Mouse (Mus musculus) intestine, embryonic 14.5 days (tissue): ENCODE data around the gene Itprip. TPM values are rescaled to one million over a fixed set of nuclear protein-coding genes. Genes with fewer than 3 reads are reported as not detected.
"Not testable (repeated sequence)": the region's sequence is repeated elsewhere in the genome, so short reads cannot be mapped to it uniquely, and the experiment has no call there.

Experiments
- ATAC-seq: fragments of 200-750 bp; cut with Nextera tagmentation; replicated peaks from 2 replicates; pipeline ENCODE4 v1.8.0; 2017; ENCODE audit warnings: low read depth, moderate number of reproducible peaks, moderate TSS enrichment, moderate library complexity; ENCODE audit not compliant: low FRiP score, low TSS enrichment
- DNase-seq: peaks from one replicate; pipeline ENCODE4 v3.0.0-alpha.2; 2018; ENCODE audit warnings: low spot score
- H3K27ac ChIP-seq: fragments of 300-500 bp; sonication (generic); 2 replicates; pipeline ENCODE4 v1.5.1; 2014; ENCODE audit warnings: low read depth, mild to moderate bottlenecking, control low read depth
- H3K27me3 ChIP-seq: fragments of 300-500 bp; sonication (generic); replicated peaks from 2 replicates; pipeline ENCODE4 v1.6.1; 2014; ENCODE audit warnings: low read length, control low read depth; ENCODE audit not compliant: control insufficient read depth, insufficient read depth
- H3K36me3 ChIP-seq: fragments of 300-500 bp; sonication (generic); 2 replicates; pipeline ENCODE4 v1.6.1; 2014; ENCODE audit warnings: low read length, control low read depth; ENCODE audit not compliant: control insufficient read depth, insufficient read depth
- H3K4me1 ChIP-seq: fragments of 300-500 bp; sonication (generic); replicated peaks from 2 replicates; pipeline ENCODE4 v1.6.1; 2014; ENCODE audit warnings: low read length, control low read depth, mixed read lengths; ENCODE audit not compliant: control insufficient read depth, insufficient read depth
- H3K4me2 ChIP-seq: fragments of 300-500 bp; sonication (generic); 2 replicates; pipeline ENCODE4 v1.6.1; 2014; ENCODE audit warnings: low read length
- H3K4me3 ChIP-seq: fragments of 300-500 bp; sonication (generic); 2 replicates; pipeline ENCODE4 v1.5.1; 2014; ENCODE audit warnings: low read depth, low read length, control low read depth, mixed read lengths
- H3K9ac ChIP-seq: fragments of 300-500 bp; sonication (generic); 2 replicates; pipeline ENCODE4 v1.6.1; 2014; ENCODE audit warnings: mild to moderate bottlenecking, low read length
- H3K9me3 ChIP-seq: fragments of 300-500 bp; sonication (generic); 2 replicates; pipeline ENCODE4 v1.6.1; 2016; ENCODE audit warnings: low read length, control low read depth; ENCODE audit not compliant: control insufficient read depth
- WGBS: fragments of 180-500 bp; shearing (Covaris S2); extraction: QIAGEN DNeasy Blood & Tissue Kit; methylation state at CpG from one replicate; pipeline ENCODE4 v1.1.7; 2014; 5-methylcytosine and 5-hydroxymethylcytosine counted together
- polyA plus RNA-seq: library from polyadenylated mRNA; unstranded; fragments of >200 nt; fragmentation: Nextera tagmentation; extraction: Ambion mirVana; gene quantifications from 2 replicates; pipeline ENCODE4 v1.2.1, GENCODE M21; 2014

Gene Itprip
- polyA plus RNA-seq, 1 experiment from 2014 or later = 9.9 TPM

DNA sequence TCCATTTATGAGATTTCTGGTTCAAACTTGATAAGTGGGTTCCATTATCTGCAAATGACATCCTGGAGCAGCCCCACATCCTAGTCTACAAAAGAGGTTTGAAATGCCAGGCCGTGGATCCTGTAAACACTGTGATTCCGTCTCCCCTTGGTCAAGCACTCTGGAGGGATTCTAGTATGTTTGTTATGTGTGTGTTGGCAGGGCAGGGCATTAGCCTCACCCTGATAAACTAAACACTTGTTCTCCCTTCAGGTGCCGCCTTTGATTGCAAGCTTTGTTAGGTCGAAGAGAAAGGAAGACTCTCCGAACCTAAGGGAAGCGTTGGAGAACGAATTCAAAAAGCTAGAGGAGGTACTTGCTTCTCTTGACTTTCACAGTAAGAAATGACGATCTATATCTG lies 59.9 kb downstream of the Itprip start:
- Histone ChIP-seq H3K36me3 (peaks cover 39% of the 10 kb centered on the region), H3K9ac (no peak overlapping the region), H3K4me1 (0 out of 2 replicates have a peak, but pooled peaks cover 3% of the 10 kb centered on the region), H3K4me3 (no peak overlapping the region), H3K27me3 (no peaks in the 10 kb centered on the region), H3K9me3 (no peaks in the 10 kb centered on the region), H3K27ac (no peak overlapping the region), H3K4me2 (no peak overlapping the region)
- no peak for ATAC-seq
- no peak for DNase-seq
- WGBS = 80% methylated on average over 8 of the region's 8 CpGs

GRCm38 (mm10) chr19:47857957-47858942 lies 60.8 kb downstream of the Itprip start:
- Histone ChIP-seq H3K36me3 (peaks cover 35% of the 10 kb centered on the region), H3K4me3 (no peak overlapping the region), H3K27ac (no peak overlapping the region), H3K9me3 (no peaks in the 10 kb centered on the region), H3K4me2 (no peak overlapping the region), H3K9ac (no peak overlapping the region), H3K27me3 (no peaks in the 10 kb centered on the region), H3K4me1 (0 out of 2 replicates have a peak, but pooled peaks cover 6% of the 10 kb centered on the region)
- 87% methylated on average over 18 of the region's 18 CpGs for WGBS
- DNase-seq (no peak), ATAC-seq (no peak)

GRCm38 (mm10) chr19:47854796-47855783 lies 64.0 kb downstream of the Itprip start, which contains the start of gene Gsto1:
Gene Gsto1 (plus strand): TSS chr19:47854970.
- Histone ChIP-seq H3K4me3 (peak within 1 kb of the TSS; percentile 66), H3K4me1 (0 out of 2 replicates have a peak, but pooled peaks cover 6% of the 10 kb centered on the region), H3K27ac (peak within 1 kb of the TSS; percentile 73), H3K36me3 (peaks cover 23% of the 10 kb centered on the region; the same call in 1 of the 2 replicates), H3K27me3 (no peaks in the 10 kb centered on the region), H3K9ac (peak within 1 kb of the TSS; percentile 79), H3K4me2 (peak within 1 kb of the TSS; percentile 81), H3K9me3 (no peaks in the 10 kb centered on the region)
- WGBS = under 1% methylated on average over 59 of the region's 60 CpGs
- ATAC-seq = peak; percentile 95
- peak; percentile 95 for DNase-seq

DNA sequence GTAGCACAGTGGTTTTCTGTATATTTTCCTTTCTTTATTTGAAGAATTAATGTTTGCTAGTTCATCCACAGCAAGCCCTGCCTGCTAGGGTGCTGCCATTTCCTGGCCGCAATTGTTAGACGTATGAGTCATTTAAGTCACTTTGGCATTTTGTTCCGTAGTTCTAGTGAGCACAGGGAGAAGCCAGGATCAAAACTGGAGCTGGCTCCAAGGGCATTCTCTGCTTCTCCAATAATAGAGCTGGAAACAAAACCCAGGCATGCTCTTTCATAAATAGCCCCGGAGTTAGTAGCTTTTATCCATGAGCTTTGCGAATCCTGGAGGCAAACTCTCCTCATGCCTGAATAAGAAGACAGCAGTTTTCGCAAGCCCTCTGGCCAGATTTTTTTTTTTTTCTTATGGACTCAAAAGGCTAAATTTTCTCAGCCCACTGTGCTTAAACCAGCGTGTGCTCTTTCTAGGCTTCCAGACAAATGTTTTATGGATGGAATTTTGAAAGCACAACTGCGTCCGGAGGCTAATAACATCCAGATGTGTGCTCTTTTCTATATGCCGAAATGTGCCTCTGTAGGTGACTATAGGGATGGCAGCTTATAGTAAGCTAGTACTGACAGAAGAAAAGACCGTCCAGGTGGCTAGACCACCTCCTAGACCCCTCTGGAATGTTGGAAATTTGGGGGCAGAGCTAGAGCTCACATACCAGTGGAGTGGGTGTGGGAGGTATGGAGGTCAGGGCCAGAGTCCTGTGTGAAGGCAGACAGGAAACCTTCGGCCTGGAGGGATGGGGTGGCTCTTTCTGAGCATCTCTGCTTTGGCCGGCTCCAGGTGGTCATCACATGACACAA lies 64.9 kb downstream of the Itprip start:
- ATAC-seq (peak; percentile 77), DNase-seq (no peak)
- WGBS = 15% methylated on average over 13 of the region's 13 CpGs
- H3K4me1 ChIP-seq = 0 out of 2 replicates have a peak, but pooled peaks cover 6% of the 10 kb centered on the region
- peaks cover 14% of the 10 kb centered on the region; the same call in 1 of the 2 replicates for H3K36me3 ChIP-seq
- no peak overlapping the region for H3K9ac ChIP-seq
- no peaks in the 10 kb centered on the region for H3K9me3 ChIP-seq
- H3K4me3 ChIP-seq = peak overlapping the region; percentile 66
- peak overlapping the region; percentile 81 for H3K4me2 ChIP-seq
- H3K27me3 ChIP-seq = no peaks in the 10 kb centered on the region
- H3K27ac ChIP-seq = no peak overlapping the region

GRCm38 (mm10) chr19:47853053-47853452 lies 66.0 kb downstream of the Itprip start:
- Histone ChIP-seq H3K4me2 (no peak overlapping the region), H3K27ac (no peak overlapping the region), H3K27me3 (no peaks in the 10 kb centered on the region), H3K9me3 (no peaks in the 10 kb centered on the region), H3K4me3 (no peak overlapping the region), H3K36me3 (peaks cover 3% of the 10 kb centered on the region; the same call in 1 of the 2 replicates), H3K4me1 (0 out of 2 replicates have a peak, but pooled peaks cover 6% of the 10 kb centered on the region), H3K9ac (no peak overlapping the region)
- DNase-seq (no peak), ATAC-seq (no peak)
- 84% methylated on average over 3 of the region's 3 CpGs for WGBS

DNA sequence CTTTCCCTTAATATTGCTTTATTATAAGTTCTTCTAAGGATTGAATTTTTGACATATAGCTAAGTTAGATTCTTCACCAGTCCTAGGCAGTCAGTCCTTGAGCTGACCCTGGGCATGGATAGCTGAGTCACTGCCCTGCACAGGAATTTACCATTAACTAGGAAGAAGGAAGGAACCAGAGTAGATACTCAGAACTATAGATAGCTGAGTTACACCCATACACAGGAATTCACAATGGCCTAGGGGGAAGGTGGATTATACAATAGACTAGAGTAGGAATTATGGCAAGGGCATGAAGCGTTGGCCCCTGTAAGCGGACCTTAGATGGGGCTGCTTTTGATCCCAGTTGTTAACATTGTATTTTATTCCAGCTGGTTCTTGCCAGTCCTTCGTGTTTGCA lies 67.0 kb downstream of the Itprip start:
- 74% methylated on average over 3 of the region's 3 CpGs for WGBS
- not testable (repeated sequence) for H3K4me1 ChIP-seq, H3K9ac ChIP-seq, H3K4me3 ChIP-seq, H3K27ac ChIP-seq, ATAC-seq, H3K27me3 ChIP-seq, DNase-seq, H3K36me3 ChIP-seq, H3K9me3 ChIP-seq, H3K4me2 ChIP-seq

- 93% methylated on average over 3 of the region's 3 CpGs for WGBS
- H3K4me1 ChIP-seq = 0 out of 2 replicates have a peak, but pooled peaks cover 6% of the 10 kb centered on the region
- H3K4me3 ChIP-seq = no peak overlapping the region
- ATAC-seq (no peak), DNase-seq (no peak)
- no peaks in the 10 kb centered on the region for H3K36me3 ChIP-seq
- no peak overlapping the region for H3K27ac ChIP-seq
- H3K9ac ChIP-seq = no peak overlapping the region
- H3K27me3 ChIP-seq = no peaks in the 10 kb centered on the region
- no peak overlapping the region for H3K4me2 ChIP-seq
- H3K9me3 ChIP-seq = no peaks in the 10 kb centered on the region
These were observed 69.4 kb downstream of the Itprip start for GRCm38 (mm10) chr19:47849735-47850134.
